ENCODE assay signal across 8 mouse cellular contexts in the genomic region with DNA sequence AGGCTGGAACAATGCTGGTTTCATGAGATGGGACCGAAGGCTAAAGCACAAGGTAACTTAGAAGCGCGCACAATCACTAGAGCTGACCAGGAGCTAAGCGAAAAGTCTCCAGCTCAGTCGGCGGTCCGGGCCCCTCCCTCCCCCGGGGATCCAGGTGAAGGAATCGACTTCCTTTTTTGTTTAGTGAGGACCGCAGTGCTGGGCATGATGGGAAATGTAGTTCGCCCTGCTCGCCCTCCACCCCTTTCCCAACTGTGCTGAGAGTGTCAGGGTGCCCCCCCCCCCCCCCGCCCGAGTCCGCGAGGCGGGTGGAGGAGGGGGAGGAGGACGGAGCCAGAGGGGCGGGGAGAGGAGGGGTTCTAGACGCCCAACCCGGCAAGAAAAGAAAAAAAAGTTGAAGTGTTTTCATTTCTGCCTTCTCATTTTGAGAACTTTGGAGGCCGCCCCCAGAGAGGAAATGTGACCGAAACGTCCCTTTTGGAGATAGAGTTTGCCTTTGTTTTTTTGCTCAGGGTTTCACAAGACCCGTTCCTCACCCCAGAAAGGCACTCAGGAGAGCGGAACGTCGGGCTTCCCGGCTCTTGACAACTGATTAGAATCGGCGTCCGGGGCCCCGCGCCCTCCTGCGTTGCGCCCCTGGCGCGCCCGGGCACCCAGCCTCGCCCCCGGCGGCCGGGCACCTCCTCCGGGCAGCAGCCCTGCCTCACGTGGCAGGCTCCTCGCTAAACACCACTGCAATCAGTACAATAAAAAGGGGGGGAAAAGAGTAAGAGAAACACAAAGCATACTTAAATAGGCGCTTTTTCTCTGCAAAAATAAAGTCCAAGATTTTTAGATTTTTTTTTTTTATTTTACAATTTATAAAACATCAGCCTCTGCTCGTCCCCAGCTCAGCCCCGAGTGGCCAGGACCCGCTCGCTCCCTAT. TPM values are rescaled to one million over a fixed set of nuclear protein-coding genes. Genes with fewer than 3 reads are reported as not detected.
A peak's percentile ranks its signal among the peaks of the same experiment; 100 is the strongest.
DNase-seq lines count a peak whose midpoint lies in the region; ATAC-seq and TF ChIP-seq lines count a peak whose summit lies in the region.

No protein-coding gene starts in this region.

- H3K9me3 ChIP-seq in heart, embryonic 14.5 days (ENCODE audit: control insufficient read depth, low read length) = no peaks in the 10 kb centered on the region
- H3K9me3 ChIP-seq in liver, embryonic 14.5 days (ENCODE audit: control insufficient read depth, low read length) = no peaks in the 10 kb centered on the region
- no peaks in the 10 kb centered on the region for H3K9me3 ChIP-seq in neural tube, embryonic 11.5 days (ENCODE audit: control insufficient read depth, low read length)

- under 1% methylated on average over 43 of the region's 51 CpGs for WGBS in heart, embryonic 14.5 days
- under 1% methylated on average over 45 of the region's 51 CpGs for WGBS in liver, embryonic 14.5 days (ENCODE audit: insufficient replicate concordance)
- WGBS in neural tube, embryonic 11.5 days = under 1% methylated on average over 46 of the region's 51 CpGs

- H3K4me1 ChIP-seq in embryonic fibroblast, embryonic 13.5 days (ENCODE audit: control insufficient read depth, insufficient read depth, low read length) = peaks cover 8% of the 10 kb centered on the region
- peaks cover 17 to 23% of the 10 kb centered on the region in 2 experiments for H3K4me1 ChIP-seq in heart, embryonic 14.5 days (ENCODE audit: control insufficient read depth in 2 of 2, insufficient read depth in 2 of 2, low read length in 2 of 2)
- no peaks in the 10 kb centered on the region; a peak in 1 of 4 replicates for H3K4me1 ChIP-seq in liver, embryonic 14.5 days (replicated peaks; ENCODE audit: control insufficient read depth in 2 of 2, insufficient read depth in 2 of 2, low read length in 1 of 2)
- peaks cover 16% of the 10 kb centered on the region for H3K4me1 ChIP-seq in neural tube, embryonic 11.5 days (ENCODE audit: control insufficient read depth, insufficient read depth, low read length)
- H3K4me1 ChIP-seq in testis, adult 2 months (ENCODE audit: control insufficient read depth, insufficient read depth, low read length) = peaks cover 35% of the 10 kb centered on the region

- DNase-seq in 3T3-L1 (ENCODE audit: low read depth, low spot score) = peak; percentile 94
- DNase-seq in adrenal gland, adult 8-10 months = peak; percentile 86
- peak; percentile 92 for DNase-seq in kidney, postnatal 10 days
- DNase-seq in liver, embryonic 14.5 days (ENCODE audit: low read depth in 3 of 3, low spot score in 3 of 3) = peak in 2 of 3 experiments; percentile 24 to 44
- DNase-seq in neural tube, embryonic 11.5 days (ENCODE audit: low spot score) = peak; percentile 91

- H3K27me3 ChIP-seq in heart, embryonic 14.5 days (ENCODE audit: control insufficient read depth, insufficient read depth, low read length) = peaks cover 8% of the 10 kb centered on the region
- peaks cover 69% of the 10 kb centered on the region for H3K27me3 ChIP-seq in liver, embryonic 14.5 days (ENCODE audit: control insufficient read depth, insufficient read depth, low read length)
- H3K27me3 ChIP-seq in neural tube, embryonic 11.5 days (ENCODE audit: control insufficient read depth, insufficient read depth, low read length) = no peaks in the 10 kb centered on the region
- H3K27me3 ChIP-seq in testis, adult 2 months (ENCODE audit: control insufficient read depth, insufficient read depth, low read length) = no peaks in the 10 kb centered on the region

- no peaks in the 10 kb centered on the region for H3K36me3 ChIP-seq in heart, embryonic 14.5 days (ENCODE audit: control insufficient read depth, insufficient read depth, low read length)
- no peaks in the 10 kb centered on the region for H3K36me3 ChIP-seq in liver, embryonic 14.5 days (replicated peaks; ENCODE audit: control insufficient read depth, insufficient read depth, low read depth)
- H3K36me3 ChIP-seq in neural tube, embryonic 11.5 days (ENCODE audit: control insufficient read depth, insufficient read depth, low read length) = no peaks in the 10 kb centered on the region; the same call in 1 of the 2 replicates
- H3K36me3 ChIP-seq in testis, adult 2 months (ENCODE audit: control insufficient read depth, insufficient read depth, low read length) = no peaks in the 10 kb centered on the region

- H3K4me3 ChIP-seq in embryonic fibroblast, embryonic 13.5 days (ENCODE audit: insufficient read depth, low read length) = peak overlapping the region; percentile 66
- H3K4me3 ChIP-seq in heart, embryonic 14.5 days (ENCODE audit: control insufficient read depth in 1 of 2, insufficient read depth in 1 of 2, low read depth in 1 of 2, low read length in 2 of 2) = peak overlapping the region; percentile 61 to 83
- H3K4me3 ChIP-seq in liver, embryonic 14.5 days (ENCODE audit: insufficient read depth in 1 of 2, low read depth in 2 of 2, low read length in 2 of 2) = peak overlapping the region; percentile 36 to 47
- peak overlapping the region; percentile 94 for H3K4me3 ChIP-seq in neural tube, embryonic 11.5 days (ENCODE audit: low read depth, low read length)
- H3K4me3 ChIP-seq in testis, adult 2 months (ENCODE audit: control insufficient read depth, low read depth, low read length) = peak overlapping the region; percentile 74

- peak; percentile 58 for ATAC-seq in heart, embryonic 14.5 days (ENCODE audit: insufficient number of reproducible peaks, insufficient read depth, low FRiP score, low read depth)
- peak; percentile 30 for ATAC-seq in liver, embryonic 14.5 days (ENCODE audit: insufficient read depth)
- 0 out of 2 replicates have a peak, but pooled peaks have one; percentile 7 for ATAC-seq in neural tube, embryonic 11.5 days (ENCODE audit: insufficient read depth, low FRiP score, low TSS enrichment)

- peak overlapping the region; percentile 98 for H3K27ac ChIP-seq in embryonic fibroblast, embryonic 13.5 days (ENCODE audit: insufficient read depth, low read length)
- H3K27ac ChIP-seq in heart, embryonic 14.5 days (replicated peaks in 1 of 2; ENCODE audit: control insufficient read depth in 1 of 2, insufficient read depth in 1 of 2, low read depth in 2 of 2, low read length in 2 of 2) = peak overlapping the region; percentile 85 to 91
- H3K27ac ChIP-seq in liver, embryonic 14.5 days = no peak overlapping the region
- peak overlapping the region; percentile 89 for H3K27ac ChIP-seq in neural tube, embryonic 11.5 days (ENCODE audit: low read depth, low read length)
- no peak overlapping the region; the same call in 1 of the 2 replicates for H3K27ac ChIP-seq in testis, adult 2 months (ENCODE audit: control insufficient read depth, insufficient read depth, low read depth, low read length)

- H3K4me2 ChIP-seq in heart, embryonic 14.5 days (ENCODE audit: low read length) = peak overlapping the region; percentile 98
- H3K4me2 ChIP-seq in liver, embryonic 14.5 days (ENCODE audit: low read depth) = peak overlapping the region; percentile 62
- peak overlapping the region; percentile 96 for H3K4me2 ChIP-seq in neural tube, embryonic 11.5 days (ENCODE audit: low read depth)

- peak; percentile 70 for TF ChIP-seq POLR2A in embryonic fibroblast, embryonic 13.5 days (IDR thresholded peaks at IDR 0.05; ENCODE audit: low read depth, low read length)
- TF ChIP-seq POLR2A in testis, adult 2 months (IDR thresholded peaks at IDR 0.05; ENCODE audit: control insufficient read depth, low read depth, low read length) = no peak

- no peak for TF ChIP-seq EP300 in liver, embryonic 14.5 days (IDR thresholded peaks at IDR 0.05; ENCODE audit: low read depth)

- no peak for TF ChIP-seq CTCF in embryonic fibroblast, embryonic 13.5 days (IDR thresholded peaks at IDR 0.05; ENCODE audit: borderline replicate concordance, insufficient read depth, low read length)
- no peak for TF ChIP-seq CTCF in liver, embryonic 14.5 days (IDR thresholded peaks at IDR 0.05; ENCODE audit: low read depth)
- TF ChIP-seq CTCF in testis, adult 2 months (IDR thresholded peaks at IDR 0.05; ENCODE audit: control insufficient read depth, insufficient read depth, insufficient replicate concordance, low read depth, low read length) = no peak

- H3K9ac ChIP-seq in heart, embryonic 14.5 days (ENCODE audit: low read length) = peak overlapping the region; percentile 96
- H3K9ac ChIP-seq in liver, embryonic 14.5 days (replicated peaks) = no peak overlapping the region
- H3K9ac ChIP-seq in neural tube, embryonic 11.5 days (ENCODE audit: low read length) = peak overlapping the region; percentile 96

RNA-seq across cellular contexts. Expression of a gene that starts 2.0 kb away (rescaled TPM):
- total RNA-seq in adrenal gland, adult 8-10 months (2022) = 1 to 10 TPM; 3.8 to 7.7 (median 6.8) TPM
- 17.1 and 18.1 TPM in 2 replicates for polyA plus RNA-seq in embryonic fibroblast, embryonic 13.5 days (2011; ENCODE audit: insufficient read length, low read depth, missing spikeins)
- polyA plus RNA-seq in heart, embryonic 14.5 days (2014; fragmentation: Nextera tagmentation; extraction: Ambion mirVana) = 3.5 and 4.2 TPM in 2 replicates
- 0.86 and 0.90 TPM in 2 replicates for polyA plus RNA-seq in liver, embryonic 14.5 days (2012; rRNA removed)
- polyA plus RNA-seq in liver, embryonic 14.5 days (2014; fragmentation: Nextera tagmentation; extraction: Ambion mirVana) = 0.10 and 0.13 TPM in 2 replicates
- polyA plus RNA-seq in neural tube, embryonic 11.5 days (2014; fragmentation: Nextera tagmentation; extraction: Ambion mirVana) = 10.5 and 11.9 TPM in 2 replicates
- 2.2 and 2.8 TPM in 2 replicates for polyA plus RNA-seq in testis, adult 2 months (2012; rRNA removed)

RNA-seq across cellular contexts. Expression of a gene that starts 56.2 kb away (rescaled TPM):
- total RNA-seq in adrenal gland, adult 8-10 months (2022) = 100 to 1,000 TPM; 135 to 153 (median 141) TPM
- 126 and 137 TPM in 2 replicates for polyA plus RNA-seq in embryonic fibroblast, embryonic 13.5 days (2011; ENCODE audit: insufficient read length, low read depth, missing spikeins)
- polyA plus RNA-seq in heart, embryonic 14.5 days (2014; fragmentation: Nextera tagmentation; extraction: Ambion mirVana) = 42.0 and 61.2 TPM in 2 replicates
- polyA plus RNA-seq in liver, embryonic 14.5 days (2012; rRNA removed) = 78.2 and 103 TPM in 2 replicates
- polyA plus RNA-seq in liver, embryonic 14.5 days (2014; fragmentation: Nextera tagmentation; extraction: Ambion mirVana) = 63.3 and 63.5 TPM in 2 replicates
- polyA plus RNA-seq in neural tube, embryonic 11.5 days (2014; fragmentation: Nextera tagmentation; extraction: Ambion mirVana) = 63.2 and 64.2 TPM in 2 replicates
- polyA plus RNA-seq in testis, adult 2 months (2012; rRNA removed) = 87.3 and 106 TPM in 2 replicates

RNA-seq across cellular contexts. Expression of a gene that starts 56.4 kb away (rescaled TPM):
- 100 to 1,000 TPM in 1 of 4 experiments, 10 to 100 TPM in 3; 59.0 to 122 (median 95.3) TPM for total RNA-seq in adrenal gland, adult 8-10 months (2022)
- polyA plus RNA-seq in embryonic fibroblast, embryonic 13.5 days (2011; ENCODE audit: insufficient read length, low read depth, missing spikeins) = 22.3 and 29.1 TPM in 2 replicates
- polyA plus RNA-seq in heart, embryonic 14.5 days (2014; fragmentation: Nextera tagmentation; extraction: Ambion mirVana) = 127 and 135 TPM in 2 replicates
- 14.6 and 15.0 TPM in 2 replicates for polyA plus RNA-seq in liver, embryonic 14.5 days (2012; rRNA removed)
- polyA plus RNA-seq in liver, embryonic 14.5 days (2014; fragmentation: Nextera tagmentation; extraction: Ambion mirVana) = 27.4 and 27.9 TPM in 2 replicates
- polyA plus RNA-seq in neural tube, embryonic 11.5 days (2014; fragmentation: Nextera tagmentation; extraction: Ambion mirVana) = 27.4 and 29.1 TPM in 2 replicates
- 591 and 623 TPM in 2 replicates for polyA plus RNA-seq in testis, adult 2 months (2012; rRNA removed)

Comparison
In these comparisons a context has a peak if more than half of its experiments do, and no peak if none do; other contexts are left out.
1. DNase-seq: peak in every context shown above with its lines; median percentile 94 in 3T3-L1; 92 in kidney, postnatal 10 days; 91 in neural tube, embryonic 11.5 days; 86 in adrenal gland, adult 8-10 months; 34 in liver, embryonic 14.5 days.
2. H3K27ac ChIP-seq: peak in embryonic fibroblast, embryonic 13.5 days (single experiment), heart, embryonic 14.5 days (2 of 2) and neural tube, embryonic 11.5 days (single experiment); none in liver, embryonic 14.5 days (single experiment) and testis, adult 2 months (single experiment).
3. H3K4me3 ChIP-seq: peak in every context shown above with its lines; median percentile 94 in neural tube, embryonic 11.5 days; 74 in testis, adult 2 months; 72 in heart, embryonic 14.5 days; 66 in embryonic fibroblast, embryonic 13.5 days; 42 in liver, embryonic 14.5 days.
4. ATAC-seq: peak in every context shown above with its lines; median percentile 58 in heart, embryonic 14.5 days; 30 in liver, embryonic 14.5 days; 7 in neural tube, embryonic 11.5 days.
5. Peak in every context shown above with its lines, with median percentiles within 50 percentile points of each other: H3K4me2 ChIP-seq.